Mouse (Mus musculus): ENCODE measurements at regions not wholly inside any gene's neighbourhood (a gene's known extent, or its start where the extent isn't known, plus 50 kb on each side); places are given as distances from the start of the nearest gene placed in this dataset.
"Not testable (repeated sequence)": the region's sequence is repeated elsewhere in the genome, so short reads cannot be mapped to it uniquely, and the experiment has no call there.

DNA sequence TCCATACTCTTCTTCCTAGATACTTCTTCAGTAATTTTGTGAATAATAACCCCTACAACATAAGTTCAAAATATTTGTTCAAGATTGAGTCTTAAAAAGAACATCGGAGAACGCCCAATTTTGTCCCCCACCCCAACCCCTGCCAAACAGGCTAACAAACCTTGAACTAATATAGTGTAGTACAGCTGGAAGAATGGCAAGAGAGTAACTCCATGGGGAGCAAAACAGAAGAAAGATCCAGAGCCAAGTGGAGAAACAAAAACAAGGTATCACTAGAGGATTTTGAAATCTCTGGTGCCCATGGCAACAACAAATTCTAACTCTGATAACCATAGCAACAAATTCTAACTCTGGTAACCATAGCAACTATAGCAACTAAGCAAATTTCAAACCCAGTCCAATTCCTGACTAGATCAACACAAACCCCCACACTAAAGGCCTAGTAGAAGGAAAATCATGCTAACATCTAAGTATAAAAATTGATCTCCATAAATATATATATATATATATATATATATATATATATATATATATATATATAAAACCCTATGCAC lies 74.2 kb upstream of the Magee2 start:
- DNase-seq (ENCODE audit: extremely low spot score in 1 of 2, low spot score in 1 of 2): no peak

DNA sequence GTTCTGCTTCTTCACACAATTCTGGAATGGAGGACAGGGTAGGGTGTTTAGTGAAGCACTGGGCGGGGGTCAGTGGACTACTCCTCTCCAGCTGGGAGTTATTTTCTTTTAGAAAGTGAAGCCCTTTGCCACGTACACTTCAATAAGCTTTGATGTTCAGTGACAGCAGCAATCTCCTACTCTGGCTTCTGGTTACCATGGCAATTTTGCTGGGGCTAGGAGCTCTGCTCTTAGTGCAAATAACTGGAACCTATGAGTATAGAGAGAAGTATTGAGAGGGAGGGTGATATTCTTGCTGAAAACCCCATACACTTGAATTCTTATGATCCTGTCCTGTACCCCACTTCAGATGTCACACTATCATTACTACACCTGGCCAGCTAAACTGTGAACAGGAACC lies 94.5 kb upstream of the Magee2 start:
- DNase-seq (ENCODE audit: extremely low spot score in 1 of 2, low spot score in 1 of 2): no peak

DNA sequence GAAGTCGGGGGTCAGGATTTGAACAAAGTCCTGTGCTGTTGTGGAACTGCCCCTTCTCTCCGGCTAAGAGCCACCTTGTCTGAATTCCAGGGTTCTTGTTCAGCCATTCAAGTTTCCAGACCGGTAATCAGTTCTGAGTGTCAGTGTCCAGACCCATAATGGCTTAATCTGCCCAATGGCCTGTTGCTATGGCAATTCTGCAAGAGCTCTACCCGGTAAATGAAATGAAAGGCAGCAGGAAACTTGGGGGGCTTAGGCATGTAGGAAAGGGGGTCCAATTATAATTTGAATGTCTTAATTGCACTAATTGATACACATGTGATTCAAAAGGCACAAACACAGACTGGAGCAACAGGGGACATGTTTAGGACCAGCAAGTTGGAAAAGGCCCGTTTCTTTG lies 95.7 kb upstream of the Magee2 start:
- not testable (repeated sequence) for DNase-seq (ENCODE audit: extremely low spot score in 1 of 2, low spot score in 1 of 2)

DNA sequence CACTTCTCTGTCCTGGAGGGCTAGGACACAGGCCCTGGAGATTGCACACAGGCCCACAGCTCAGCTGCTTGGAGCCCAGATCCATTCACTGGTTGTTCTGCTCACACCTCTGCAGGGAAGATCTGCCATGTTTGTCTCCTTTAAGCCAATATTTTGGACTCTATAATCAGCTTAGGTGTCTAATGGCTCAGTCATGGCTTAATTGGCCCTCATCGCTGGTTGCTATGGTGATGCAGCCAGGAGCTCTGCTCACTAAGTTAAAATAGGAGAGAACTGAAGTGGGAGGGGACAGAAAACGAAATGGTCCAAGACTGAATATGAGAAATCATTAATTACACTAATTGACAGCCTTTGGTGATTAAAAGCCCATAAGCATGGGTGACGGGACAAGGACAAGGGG lies 96.3 kb upstream of the Magee2 start:
- not testable (repeated sequence) for DNase-seq (ENCODE audit: extremely low spot score in 1 of 2, low spot score in 1 of 2)

DNA sequence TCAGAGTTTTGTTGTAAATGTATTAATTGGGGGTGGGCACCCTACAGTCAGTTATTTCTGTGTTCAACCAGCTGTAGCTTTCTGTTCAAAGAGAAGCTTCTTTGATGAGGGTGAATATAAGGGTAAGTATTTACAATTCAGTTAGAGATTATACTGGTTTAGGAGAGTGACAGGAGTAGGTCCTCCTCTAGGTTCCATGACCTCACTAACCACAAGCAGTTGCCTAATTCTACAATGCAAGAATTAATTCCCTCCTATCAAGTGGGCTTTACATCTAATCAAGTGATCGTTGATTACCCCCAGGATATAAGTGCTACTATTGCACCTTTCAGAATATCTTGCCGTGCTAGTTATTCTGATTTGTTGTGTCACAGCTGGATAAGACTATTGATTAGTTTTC lies 101.1 kb upstream of the Pbdc1 start:
- DNase-seq (ENCODE audit: extremely low spot score in 1 of 2, low spot score in 1 of 2): no peak

DNA sequence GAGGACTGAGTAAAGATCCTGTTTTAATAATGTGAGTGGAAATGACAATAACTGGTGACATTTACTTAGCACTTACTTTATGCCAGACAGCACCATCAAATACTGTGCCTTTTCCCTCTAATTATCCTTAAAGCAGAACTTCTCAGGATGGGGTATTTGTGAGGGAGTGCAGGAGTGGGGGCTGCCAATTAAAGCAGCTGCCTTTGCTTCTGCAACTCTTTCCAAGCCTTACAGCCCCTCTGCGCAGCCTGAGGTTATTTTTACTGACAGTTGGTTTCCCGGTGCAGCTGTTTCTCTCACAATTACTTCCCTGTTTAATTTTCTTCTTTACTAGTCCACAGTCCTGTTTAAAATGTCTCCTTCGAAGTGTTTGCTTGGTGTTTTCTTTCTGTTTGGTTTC lies 76.3 kb upstream of the Pbdc1 start:
- DNase-seq (ENCODE audit: extremely low spot score in 1 of 2, low spot score in 1 of 2): no peak

DNA sequence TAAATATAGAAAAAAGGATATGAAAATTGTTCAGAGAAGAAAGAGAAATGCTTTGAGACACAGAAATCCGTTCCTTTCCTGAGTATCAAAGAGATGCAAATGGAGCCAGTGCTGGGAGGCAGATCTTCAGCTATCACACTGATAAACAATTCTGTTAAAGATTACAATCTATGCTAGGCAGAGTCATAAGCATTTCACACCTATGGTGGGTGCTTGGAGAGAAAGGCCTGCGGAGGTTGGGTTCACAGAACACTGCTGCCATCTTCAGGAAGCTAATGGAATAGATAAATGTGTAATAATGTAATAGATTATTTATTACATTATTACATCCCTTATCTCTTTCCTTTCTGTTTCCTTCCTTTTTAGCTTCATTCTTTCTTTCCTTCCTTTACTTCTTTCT lies 73.1 kb upstream of the Pbdc1 start:
- peak in 1 of 2 experiments; percentile 6 for DNase-seq (ENCODE audit: extremely low spot score in 1 of 2, low spot score in 1 of 2)

All from layer of hippocampus, postnatal 25 days (tissue).